Mouse (Mus musculus) NIH3T3 (cell line): ENCODE results near the gene Emid1.
A peak's percentile ranks its signal among the peaks of the same experiment; 100 is the strongest.

ENCODE experiments used
- DNase-seq: peaks from one replicate; pipeline ENCODE4 v3.0.0-alpha.2; 2012; ENCODE audit warnings: low read depth

Emid1 gene

GRCm38 (mm10) chr11:5151680-5152337 lies at the start of gene Emid1:
Gene Emid1, minus strand, starts transcription at chr11:5152257.
- no peak for DNase-seq

GRCm38 (mm10) chr11:5199879-5200278 lies 47.8 kb upstream of the Emid1 start:
- no peak for DNase-seq

- DNase-seq = no peak
Measured at GRCm38 (mm10) chr11:5197068-5197467, 45.0 kb upstream of the Emid1 start.

- DNase-seq = no peak
Measured at GRCm38 (mm10) chr11:5196583-5196982, 44.5 kb upstream of the Emid1 start.

GRCm38 (mm10) chr11:5193576-5193881 lies 41.5 kb upstream of the Emid1 start:
- DNase-seq = no peak

GRCm38 (mm10) chr11:5192840-5193575 lies 41.0 kb upstream of the Emid1 start:
- DNase-seq = no peak

GRCm38 (mm10) chr11:5192084-5192516 lies 40.0 kb upstream of the Emid1 start:
- no peak for DNase-seq

GRCm38 (mm10) chr11:5189239-5189933 lies 37.3 kb upstream of the Emid1 start:
- DNase-seq = no peak

- DNase-seq = peak; percentile 17
Measured at GRCm38 (mm10) chr11:5188170-5188569, 36.1 kb upstream of the Emid1 start.

GRCm38 (mm10) chr11:5184832-5185231 lies 32.8 kb upstream of the Emid1 start:
- no peak for DNase-seq

GRCm38 (mm10) chr11:5184250-5184649 lies 32.2 kb upstream of the Emid1 start:
- no peak for DNase-seq

GRCm38 (mm10) chr11:5182870-5183269 lies 30.8 kb upstream of the Emid1 start:
- no peak for DNase-seq

- DNase-seq = peak; percentile 89
Measured at GRCm38 (mm10) chr11:5181850-5182404, 29.9 kb upstream of the Emid1 start.

GRCm38 (mm10) chr11:5179391-5179790 lies 27.3 kb upstream of the Emid1 start:
- DNase-seq = no peak

- no peak for DNase-seq
Measured at GRCm38 (mm10) chr11:5177171-5177570, 25.1 kb upstream of the Emid1 start.

- DNase-seq = no peak
Measured at GRCm38 (mm10) chr11:5176685-5177084, 24.6 kb upstream of the Emid1 start.

- no peak for DNase-seq
Measured at GRCm38 (mm10) chr11:5175866-5176265, 23.8 kb upstream of the Emid1 start.

GRCm38 (mm10) chr11:5175141-5175540 lies 23.1 kb upstream of the Emid1 start:
- DNase-seq = no peak

- DNase-seq = no peak
Measured at GRCm38 (mm10) chr11:5172861-5173260, 20.8 kb upstream of the Emid1 start.

GRCm38 (mm10) chr11:5167311-5167710 lies 15.3 kb upstream of the Emid1 start:
- no peak for DNase-seq

- no peak for DNase-seq
Measured at GRCm38 (mm10) chr11:5165471-5165916, 13.4 kb upstream of the Emid1 start.

- DNase-seq = no peak
Measured at GRCm38 (mm10) chr11:5164310-5164709, 12.3 kb upstream of the Emid1 start.

GRCm38 (mm10) chr11:5163421-5163820 lies 11.4 kb upstream of the Emid1 start:
- DNase-seq = no peak
